Mouse (Mus musculus) R1 (cell line): ENCODE data around the gene Fbxo27.

Source experiments
- DNase-seq: peaks from one replicate; pipeline ENCODE4 v3.0.0-alpha.2; 2018; ENCODE audit warnings: low read depth, low spot score

The Fbxo27 gene

GRCm38 (mm10) chr7:28692545-28693320 lies at the start of gene Fbxo27:
TSS of gene Fbxo27 (plus strand) at chr7:28692849.
- DNase-seq = peak; percentile 90

GRCm38 (mm10) chr7:28645366-28645765 lies 47.3 kb upstream of the Fbxo27 start:
- DNase-seq = peak; percentile 85

- no peak for DNase-seq
Measured at GRCm38 (mm10) chr7:28645947-28646475, 46.6 kb upstream of the Fbxo27 start.

- peak; percentile 64 for DNase-seq
Measured at GRCm38 (mm10) chr7:28647016-28647415, 45.6 kb upstream of the Fbxo27 start.

- peak; percentile 79 for DNase-seq
Measured at GRCm38 (mm10) chr7:28651157-28651556, 41.5 kb upstream of the Fbxo27 start.

- peak; percentile 99 for DNase-seq
Measured at GRCm38 (mm10) chr7:28656430-28656829, 36.2 kb upstream of the Fbxo27 start.

- DNase-seq = no peak
Measured at GRCm38 (mm10) chr7:28665620-28666579, 26.7 kb upstream of the Fbxo27 start.

GRCm38 (mm10) chr7:28671172-28671571 lies 21.5 kb upstream of the Fbxo27 start:
- DNase-seq = no peak

GRCm38 (mm10) chr7:28672276-28672675 lies 20.4 kb upstream of the Fbxo27 start:
- DNase-seq = no peak

GRCm38 (mm10) chr7:28672786-28673185 lies 19.9 kb upstream of the Fbxo27 start:
- DNase-seq = peak; percentile 87

- DNase-seq = peak; percentile 84
Measured at GRCm38 (mm10) chr7:28674994-28675393, 17.7 kb upstream of the Fbxo27 start.

GRCm38 (mm10) chr7:28675746-28676145 lies 16.9 kb upstream of the Fbxo27 start:
- DNase-seq = peak; percentile 97

GRCm38 (mm10) chr7:28676811-28677541 lies 15.7 kb upstream of the Fbxo27 start:
- peak; percentile 96 for DNase-seq

GRCm38 (mm10) chr7:28677624-28678023 lies 15.0 kb upstream of the Fbxo27 start:
- peak; percentile 80 for DNase-seq

GRCm38 (mm10) chr7:28691075-28691474 lies 1.6 kb upstream of the Fbxo27 start:
- DNase-seq = no peak

GRCm38 (mm10) chr7:28693321-28693966 lies 795 bp downstream of the Fbxo27 start:
- DNase-seq = peak; percentile 100

GRCm38 (mm10) chr7:28694423-28694822 lies 1.8 kb downstream of the Fbxo27 start:
- peak; percentile 95 for DNase-seq

- peak; percentile 36 for DNase-seq
Measured at GRCm38 (mm10) chr7:28694966-28695511, 2.4 kb downstream of the Fbxo27 start.

GRCm38 (mm10) chr7:28697277-28697676 lies 4.6 kb downstream of the Fbxo27 start:
- DNase-seq = no peak

GRCm38 (mm10) chr7:28700269-28700668 lies 7.6 kb downstream of the Fbxo27 start:
- peak; percentile 67 for DNase-seq

- DNase-seq = peak; percentile 75
Measured at GRCm38 (mm10) chr7:28701306-28701705, 8.7 kb downstream of the Fbxo27 start.
